Mouse (Mus musculus): Measurements from ENCODE around the gene Rbfox2. TPM values are rescaled to one million over a fixed set of nuclear protein-coding genes. Genes with fewer than 3 reads are reported as not detected.

Gene Rbfox2
- polyA plus RNA-seq, 1 experiment: 34.7 TPM

DNA sequence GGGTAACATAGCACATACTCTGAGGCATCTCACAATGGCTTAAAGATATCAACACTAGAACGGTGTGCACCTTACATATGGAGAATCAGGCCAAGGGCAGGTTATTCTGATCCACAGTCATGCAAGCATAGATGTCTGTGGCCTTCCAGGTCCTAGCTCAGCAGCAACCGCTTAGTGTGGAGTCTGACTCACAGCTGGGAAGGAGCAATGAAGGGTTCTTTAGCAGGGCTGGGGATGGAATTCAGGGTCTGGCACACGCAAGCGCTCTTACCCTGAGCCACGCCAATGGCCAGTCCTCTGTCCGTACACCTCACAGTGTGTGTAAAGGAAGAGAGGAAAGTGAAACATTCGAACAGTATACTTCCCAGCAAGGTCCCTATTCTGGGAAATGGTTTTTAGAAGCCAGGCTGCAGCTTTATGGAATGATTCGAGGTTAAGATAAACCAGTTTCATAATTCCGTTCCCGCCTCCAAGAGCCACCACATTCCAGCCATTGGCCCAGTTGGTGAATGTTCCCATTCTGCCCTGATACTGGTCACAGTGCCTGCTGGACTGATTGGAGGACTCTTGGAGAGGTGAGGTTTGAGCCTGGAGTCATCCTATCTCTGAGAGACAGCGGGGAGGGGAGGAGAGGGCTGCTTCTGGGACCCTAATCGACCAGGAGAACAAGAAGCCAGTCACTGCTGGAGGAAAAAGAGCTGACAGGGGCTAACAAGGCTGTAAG, 262.0 kb downstream of the Rbfox2 start, which contains the start of gene Apol6:
TSS of gene Apol6 (plus strand) at position 133 of the 724 bp plus-strand sequence.
- H3K36me3 ChIP-seq (ENCODE audit: control insufficient read depth, insufficient read depth, low read length): no peaks in the 10 kb centered on the region
- H3K4me1 ChIP-seq (ENCODE audit: control insufficient read depth, insufficient read depth, insufficient read length, low read length): peaks cover 3% of the 10 kb centered on the region; the same call in 1 of the 2 replicates
- peak within 1 kb of the TSS; percentile 20; the same call in 1 of the 2 replicates for H3K27ac ChIP-seq (ENCODE audit: insufficient read depth, low read depth, low read length)
- TF ChIP-seq CTCF (IDR thresholded peaks at IDR 0.05; ENCODE audit: extremely low read depth, insufficient read length, insufficient replicate concordance, low read depth, low read length): no peak
- no peak for TF ChIP-seq POLR2A (IDR thresholded peaks at IDR 0.05; ENCODE audit: low read depth, low read length)
- no peaks in the 10 kb centered on the region for H3K27me3 ChIP-seq (ENCODE audit: control insufficient read depth, insufficient read depth, low read length)
- H3K4me3 ChIP-seq (ENCODE audit: low read depth, low read length): no peak within 1 kb of the TSS
- 76% methylated on average over 12 of the region's 12 CpGs for WGBS

DNA sequence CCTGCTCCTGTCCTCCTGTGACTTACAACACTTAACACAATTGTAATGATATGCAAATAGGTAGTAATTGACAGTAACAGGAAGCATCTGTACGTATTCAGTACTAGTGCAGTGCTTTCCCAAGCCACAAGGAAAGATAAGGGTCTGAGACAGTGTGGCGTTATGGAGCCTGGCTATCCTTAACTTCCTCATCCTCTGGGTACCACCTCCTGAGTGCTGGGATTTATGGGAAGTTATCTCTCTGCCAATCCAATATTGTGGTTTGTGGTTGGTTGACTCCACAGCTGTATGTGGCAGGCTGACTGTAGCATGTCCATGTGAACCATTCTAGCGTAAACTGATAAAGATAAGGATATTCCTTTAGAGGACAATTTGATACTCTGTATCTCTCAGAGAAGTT, 266.0 kb downstream of the Rbfox2 start:
- Histone ChIP-seq H3K36me3 (ENCODE audit: control insufficient read depth, insufficient read depth, low read length) (no peaks in the 10 kb centered on the region), H3K4me1 (ENCODE audit: control insufficient read depth, insufficient read depth, insufficient read length, low read length) (peaks cover 11% of the 10 kb centered on the region; the same call in 1 of the 2 replicates), H3K27me3 (ENCODE audit: control insufficient read depth, insufficient read depth, low read length) (no peaks in the 10 kb centered on the region), H3K4me3 (ENCODE audit: low read depth, low read length) (no peak overlapping the region), H3K27ac (ENCODE audit: insufficient read depth, low read depth, low read length) (no peak overlapping the region)
- 57% methylated on average over 3 of the region's 3 CpGs for WGBS
- TF ChIP-seq CTCF (IDR thresholded peaks at IDR 0.05; ENCODE audit: extremely low read depth, insufficient read length, insufficient replicate concordance, low read depth, low read length) (no peak), POLR2A (IDR thresholded peaks at IDR 0.05; ENCODE audit: low read depth, low read length) (no peak)

DNA sequence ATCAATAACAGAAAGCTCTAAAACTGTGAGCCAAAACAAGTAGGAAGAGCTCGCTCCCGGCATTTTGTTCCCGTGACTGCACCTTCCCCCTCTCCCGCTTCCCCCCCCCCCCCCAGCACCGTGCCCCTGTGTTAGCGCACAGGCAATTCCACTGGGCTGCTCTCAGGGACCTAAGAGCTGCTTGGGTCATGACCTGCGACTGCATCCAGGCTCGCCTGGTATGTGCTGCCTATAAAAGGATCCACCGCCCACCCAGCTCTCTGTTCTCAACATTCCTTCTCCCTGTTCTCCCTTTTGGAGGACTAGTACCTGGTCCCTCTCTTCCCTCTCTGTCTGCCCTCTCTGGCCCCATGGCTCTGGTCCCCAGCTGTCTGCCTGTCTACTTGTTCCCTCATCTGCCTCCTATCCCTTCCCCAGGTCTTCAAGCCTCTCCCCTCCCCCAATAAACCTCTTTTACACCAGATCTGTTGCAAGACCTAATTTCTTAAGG, 267.5 kb downstream of the Rbfox2 start:
- H3K4me3 ChIP-seq (ENCODE audit: low read depth, low read length): no peak overlapping the region
- no peak for TF ChIP-seq CTCF (IDR thresholded peaks at IDR 0.05; ENCODE audit: extremely low read depth, insufficient read length, insufficient replicate concordance, low read depth, low read length)
- no peak for TF ChIP-seq POLR2A (IDR thresholded peaks at IDR 0.05; ENCODE audit: low read depth, low read length)
- H3K27ac ChIP-seq (ENCODE audit: insufficient read depth, low read depth, low read length): no peak overlapping the region
- H3K27me3 ChIP-seq (ENCODE audit: control insufficient read depth, insufficient read depth, low read length): no peaks in the 10 kb centered on the region
- H3K36me3 ChIP-seq (ENCODE audit: control insufficient read depth, insufficient read depth, low read length): no peaks in the 10 kb centered on the region
- H3K4me1 ChIP-seq (ENCODE audit: control insufficient read depth, insufficient read depth, insufficient read length, low read length): peaks cover 10% of the 10 kb centered on the region; the same call in 1 of the 2 replicates
- 84% methylated on average over 8 of the region's 9 CpGs for WGBS

DNA sequence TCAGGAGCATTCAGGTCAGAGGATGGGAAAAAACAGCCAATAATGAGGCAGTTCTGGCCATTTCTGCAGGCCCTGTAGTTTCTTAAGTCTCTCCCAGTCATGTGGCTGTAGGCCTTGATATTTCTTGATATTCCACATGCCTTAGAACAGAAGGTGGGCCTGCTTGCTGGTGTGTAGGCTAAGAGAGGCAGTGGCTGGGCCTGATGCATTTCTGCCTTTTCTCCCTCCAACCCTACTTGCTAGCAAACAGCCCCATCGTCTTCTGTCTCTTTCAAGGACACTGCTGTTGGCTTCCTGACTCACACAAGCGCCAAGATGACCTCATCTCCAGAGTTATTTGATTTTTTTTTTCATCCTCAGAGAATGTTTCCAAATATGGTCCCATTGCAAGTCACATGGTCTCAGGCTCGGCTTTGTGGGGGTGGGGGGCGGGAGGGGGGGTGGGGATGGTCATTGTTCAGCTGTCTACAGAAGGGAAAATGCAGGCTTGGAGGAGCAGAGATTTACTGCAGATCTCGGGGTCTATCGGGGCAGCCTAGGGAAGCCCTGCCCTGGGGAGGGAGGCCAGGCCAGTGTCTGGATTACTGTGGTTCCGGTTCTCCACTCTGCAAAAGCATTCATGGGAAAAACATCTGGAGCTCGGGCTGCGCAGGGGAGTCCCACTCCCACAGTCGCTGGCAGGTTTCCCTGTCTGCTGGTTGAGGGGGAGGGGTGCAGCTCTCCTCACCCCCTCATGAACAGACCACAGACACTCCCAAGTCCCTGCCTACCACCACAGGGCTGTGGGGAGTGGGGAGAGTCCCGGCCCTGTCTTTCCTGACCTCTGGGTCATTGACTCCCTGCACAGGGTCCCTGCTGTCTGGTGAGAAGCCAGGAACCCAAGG, 269.3 kb downstream of the Rbfox2 start:
- TF ChIP-seq CTCF (IDR thresholded peaks at IDR 0.05; ENCODE audit: extremely low read depth, insufficient read length, insufficient replicate concordance, low read depth, low read length): no peak
- TF ChIP-seq POLR2A (IDR thresholded peaks at IDR 0.05; ENCODE audit: low read depth, low read length): no peak
- H3K4me3 ChIP-seq (ENCODE audit: low read depth, low read length): no peak overlapping the region
- H3K36me3 ChIP-seq (ENCODE audit: control insufficient read depth, insufficient read depth, low read length): no peaks in the 10 kb centered on the region
- H3K27ac ChIP-seq (ENCODE audit: insufficient read depth, low read depth, low read length): peak overlapping the region; percentile 92
- no peaks in the 10 kb centered on the region for H3K27me3 ChIP-seq (ENCODE audit: control insufficient read depth, insufficient read depth, low read length)
- H3K4me1 ChIP-seq (ENCODE audit: control insufficient read depth, insufficient read depth, insufficient read length, low read length): peaks cover 10% of the 10 kb centered on the region; the same call in 1 of the 2 replicates
- WGBS: 48% methylated on average over 11 of the region's 11 CpGs

DNA sequence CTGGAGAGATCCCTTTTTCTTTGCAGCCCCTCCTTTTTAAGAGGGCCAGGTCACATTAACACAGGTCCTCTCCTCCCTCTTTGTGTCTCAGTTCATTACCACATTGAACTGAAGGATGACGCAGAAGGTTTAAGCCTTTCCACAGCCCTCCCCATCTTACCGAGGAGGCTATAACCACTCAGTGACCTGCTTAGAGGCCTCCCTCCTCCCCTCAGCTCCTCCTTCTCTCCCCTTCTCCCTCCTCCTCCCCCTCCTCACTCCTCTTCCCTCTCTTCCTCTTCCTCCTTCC, 269.9 kb downstream of the Rbfox2 start:
- Histone ChIP-seq H3K27me3 (ENCODE audit: control insufficient read depth, insufficient read depth, low read length) (no peaks in the 10 kb centered on the region), H3K36me3 (ENCODE audit: control insufficient read depth, insufficient read depth, low read length) (no peaks in the 10 kb centered on the region), H3K4me1 (ENCODE audit: control insufficient read depth, insufficient read depth, insufficient read length, low read length) (peaks cover 10% of the 10 kb centered on the region; the same call in 1 of the 2 replicates), H3K27ac (ENCODE audit: insufficient read depth, low read depth, low read length) (peak overlapping the region; percentile 92), H3K4me3 (ENCODE audit: low read depth, low read length) (no peak overlapping the region)
- TF ChIP-seq POLR2A (IDR thresholded peaks at IDR 0.05; ENCODE audit: low read depth, low read length) (no peak), CTCF (IDR thresholded peaks at IDR 0.05; ENCODE audit: extremely low read depth, insufficient read length, insufficient replicate concordance, low read depth, low read length) (no peak)
- 75% methylated on average over 2 of the region's 2 CpGs for WGBS

DNA sequence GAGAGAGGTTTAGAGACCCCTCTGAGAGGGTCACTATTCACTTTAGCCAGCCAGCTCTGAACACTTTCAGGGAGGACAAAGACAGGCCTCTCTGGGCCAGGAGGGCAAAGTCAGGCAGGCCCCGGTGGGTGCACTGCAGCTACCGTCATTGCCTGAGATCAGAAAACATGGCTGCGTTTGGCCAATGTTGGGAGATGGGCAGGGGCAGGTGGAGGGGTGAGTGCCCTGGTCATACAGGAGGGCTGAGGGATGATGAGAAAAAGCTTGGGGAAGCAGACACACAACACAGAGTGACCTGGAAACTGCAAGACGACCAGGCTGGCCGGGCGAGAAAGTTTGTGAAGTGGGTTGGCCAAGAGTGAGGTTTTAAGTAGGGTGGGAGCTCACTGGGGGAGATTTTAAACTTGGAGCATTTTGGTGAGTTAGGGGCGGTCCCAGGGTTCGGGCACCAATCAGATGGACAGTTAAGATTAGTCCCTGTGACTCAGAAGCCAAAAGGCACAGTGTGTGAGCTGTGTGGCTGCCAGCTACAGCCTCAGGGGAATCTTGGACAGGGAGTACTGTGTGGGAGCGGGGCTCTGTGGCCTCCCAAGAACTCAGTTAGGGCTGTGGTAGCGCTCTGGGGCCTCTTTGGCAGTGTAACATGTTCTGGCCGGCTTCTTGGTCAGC, 270.4 kb downstream of the Rbfox2 start:
- Histone ChIP-seq H3K4me1 (ENCODE audit: control insufficient read depth, insufficient read depth, insufficient read length, low read length) (peaks cover 10% of the 10 kb centered on the region; the same call in 1 of the 2 replicates), H3K27me3 (ENCODE audit: control insufficient read depth, insufficient read depth, low read length) (no peaks in the 10 kb centered on the region), H3K36me3 (ENCODE audit: control insufficient read depth, insufficient read depth, low read length) (no peaks in the 10 kb centered on the region), H3K4me3 (ENCODE audit: low read depth, low read length) (no peak overlapping the region), H3K27ac (ENCODE audit: insufficient read depth, low read depth, low read length) (peak overlapping the region; percentile 92)
- 81% methylated on average over 11 of the region's 11 CpGs for WGBS
- TF ChIP-seq CTCF (IDR thresholded peaks at IDR 0.05; ENCODE audit: extremely low read depth, insufficient read length, insufficient replicate concordance, low read depth, low read length) (no peak), POLR2A (IDR thresholded peaks at IDR 0.05; ENCODE audit: low read depth, low read length) (no peak)

Data from small intestine, adult 2 months (tissue).